Mouse (Mus musculus) NIH3T3 (cell line): ENCODE data around the gene Amt.
A peak's percentile ranks its signal among the peaks of the same experiment; 100 is the strongest.
"Not testable (repeated sequence)": the region's sequence is repeated elsewhere in the genome, so short reads cannot be mapped to it uniquely, and the experiment has no call there.

ENCODE experiments used
- DNase-seq: peaks from one replicate; pipeline ENCODE4 v3.0.0-alpha.2; 2012; ENCODE audit warnings: low read depth

The Amt gene

DNA sequence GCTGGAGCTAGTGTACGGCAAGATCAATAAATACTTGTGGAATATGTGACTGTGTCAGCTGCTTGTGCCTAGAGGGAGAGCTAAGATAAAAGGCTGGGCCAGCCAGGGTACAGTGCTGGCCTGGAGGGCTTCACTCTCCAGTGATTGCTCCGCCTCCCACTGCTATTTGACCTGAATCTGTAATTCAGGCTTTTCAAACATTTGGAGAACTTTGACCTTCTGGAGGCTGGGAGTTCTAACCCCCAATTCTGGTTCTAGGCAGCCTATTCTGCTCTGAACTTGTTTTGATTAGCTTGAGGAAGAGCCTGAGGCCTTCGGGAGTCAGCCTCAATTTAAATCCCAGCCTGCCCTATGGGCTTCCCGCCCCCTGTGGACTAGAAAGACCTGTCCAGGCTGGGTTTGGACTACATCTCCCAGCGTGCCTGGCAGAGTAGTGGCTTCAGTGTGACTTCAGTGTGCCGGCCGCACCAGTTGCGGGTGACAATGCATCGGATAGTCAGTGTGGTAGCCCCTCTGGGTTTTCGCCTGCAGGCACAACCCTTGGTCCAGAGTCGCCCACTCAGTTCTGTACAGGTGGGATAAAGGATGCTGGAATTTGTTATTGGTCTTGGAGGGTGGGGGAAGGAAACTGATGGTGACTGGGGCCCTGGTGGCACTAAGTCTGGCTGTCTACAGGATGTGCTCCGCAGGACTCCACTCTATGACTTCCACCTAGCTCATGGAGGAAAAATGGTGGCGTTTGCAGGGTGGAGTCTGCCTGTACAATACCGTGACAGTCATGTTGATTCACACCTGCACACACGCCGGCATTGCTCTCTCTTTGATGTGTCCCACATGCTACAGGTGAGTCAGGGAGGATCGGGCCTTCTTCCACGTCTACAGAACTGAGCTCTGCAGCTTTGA is at the start of gene Amt:
Amt (plus strand) TSS at position 401 of the 903 bp plus-strand sequence.
- no peak for DNase-seq

DNA sequence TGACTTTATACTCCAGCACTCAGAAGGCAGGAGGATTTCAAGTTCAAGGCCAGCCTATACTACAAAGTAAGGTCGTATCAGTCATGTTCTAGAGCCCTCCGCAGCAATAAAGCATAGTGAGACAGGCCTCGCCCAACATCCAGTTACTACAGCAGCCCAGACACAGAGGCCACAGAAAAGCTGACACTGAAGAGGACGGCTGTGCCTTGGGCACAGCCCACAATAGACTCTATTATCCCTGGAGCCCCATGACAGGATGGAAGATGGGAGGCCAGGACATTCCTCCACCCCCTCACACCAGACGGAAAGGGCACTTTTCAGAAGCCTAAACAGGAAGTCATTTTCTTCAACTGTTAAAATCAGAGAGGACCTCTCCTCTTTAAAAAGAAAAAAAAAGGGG is 47.7 kb upstream of the Amt start:
- DNase-seq, result no peak

GRCm38 (mm10) chr9:108251877-108252276 is 44.8 kb upstream of the Amt start:
- DNase-seq, result no peak

DNA sequence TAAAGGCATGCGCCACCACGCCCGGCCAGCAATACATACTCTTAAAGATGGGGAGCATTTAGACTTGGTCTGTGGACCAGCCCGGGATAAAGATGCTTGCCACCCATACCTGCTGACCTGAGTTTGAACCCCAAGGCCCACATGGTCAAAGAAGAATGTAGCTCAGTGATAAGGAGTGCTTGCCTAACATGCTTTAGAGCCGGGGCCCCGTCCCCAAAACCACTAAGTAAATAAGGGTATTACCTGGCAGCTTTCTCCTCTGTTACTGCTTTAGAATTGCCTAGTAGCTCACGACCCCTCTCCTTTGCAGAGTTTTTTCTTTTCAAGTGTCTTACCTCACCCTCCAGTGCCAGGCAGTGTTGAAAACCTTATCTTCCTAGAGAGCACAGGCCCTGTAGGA is 43.9 kb upstream of the Amt start:
- DNase-seq, result no peak

- no peak for DNase-seq
Observed at GRCm38 (mm10) chr9:108260526-108260925, 36.1 kb upstream of the Amt start.

DNA sequence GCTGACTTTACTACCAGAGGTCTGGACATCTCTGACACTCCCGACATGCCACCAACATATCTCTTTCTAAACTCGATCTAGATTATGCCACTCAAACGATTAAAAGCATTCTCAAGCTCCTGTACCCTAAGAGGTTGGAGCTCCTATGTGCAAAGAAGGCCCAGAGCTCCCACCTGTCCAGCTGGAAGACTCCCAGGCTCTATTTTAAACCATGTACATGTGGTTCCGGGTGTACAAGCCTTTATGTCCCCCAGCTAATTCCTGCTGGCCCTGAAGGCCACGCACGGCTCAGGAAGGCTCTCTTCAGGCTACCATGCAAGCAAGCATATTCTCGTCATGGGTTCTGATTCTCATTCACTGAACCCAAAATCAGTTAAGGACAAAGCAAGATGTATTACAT is 34.8 kb upstream of the Amt start:
- no peak for DNase-seq

DNA sequence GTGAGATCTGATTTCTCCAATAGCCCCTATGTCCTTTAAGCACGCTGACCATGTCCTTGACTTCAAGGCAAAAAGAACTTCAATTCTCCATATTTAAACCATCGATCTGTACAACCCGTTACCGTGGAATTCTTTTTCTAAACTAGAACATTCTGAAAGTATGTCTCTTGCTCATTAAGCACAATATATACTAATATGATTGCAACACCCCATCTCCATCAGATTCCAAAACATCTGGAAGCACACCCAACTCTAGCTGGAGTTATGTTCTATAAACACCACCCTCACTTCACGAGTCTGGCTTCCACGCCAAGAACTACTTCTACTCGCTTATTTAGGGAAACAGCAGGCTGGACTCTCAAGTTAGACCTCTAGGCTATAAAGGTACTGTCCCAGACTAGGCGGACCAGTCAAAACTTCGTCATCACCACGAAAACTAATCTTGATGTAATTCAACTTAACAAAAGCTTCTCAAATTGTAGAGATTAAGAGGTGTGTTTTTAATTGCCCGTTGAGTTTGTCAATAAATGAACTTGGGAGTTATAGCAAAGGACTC is 34.1 kb upstream of the Amt start:
- DNase-seq, result peak; percentile 56

GRCm38 (mm10) chr9:108263131-108263681 is 33.4 kb upstream of the Amt start:
- DNase-seq, result peak; percentile 40

GRCm38 (mm10) chr9:108263690-108264190 is 32.9 kb upstream of the Amt start, which contains the start of gene Dag1:
TSS of gene Dag1 (minus strand) at chr9:108263958.
- peak; percentile 98 for DNase-seq

GRCm38 (mm10) chr9:108264191-108264921 is 32.3 kb upstream of the Amt start:
- DNase-seq, result peak; percentile 75

- DNase-seq, result peak; percentile 22
Observed at GRCm38 (mm10) chr9:108266261-108266935, 30.3 kb upstream of the Amt start.

DNA sequence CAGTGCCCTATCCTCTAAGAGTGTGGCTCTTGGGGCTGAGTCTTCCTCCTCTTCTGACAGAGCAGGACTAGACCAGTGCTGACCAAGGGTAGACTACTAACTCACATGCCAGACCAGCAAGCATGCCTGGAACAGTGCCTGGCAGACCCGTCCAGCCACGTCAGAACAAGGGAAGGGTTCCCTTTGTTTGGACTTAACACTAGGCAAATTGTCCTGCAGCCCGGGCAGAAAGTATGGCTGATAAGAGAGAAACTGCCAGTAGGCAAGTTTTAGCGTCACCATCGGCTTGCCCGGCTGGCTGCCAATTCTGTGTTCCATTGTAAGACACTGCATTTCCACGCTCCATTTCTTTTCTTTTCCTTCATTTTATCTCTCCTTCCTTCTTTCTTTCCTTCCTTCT is 29.0 kb upstream of the Amt start:
- DNase-seq, result peak; percentile 17

DNA sequence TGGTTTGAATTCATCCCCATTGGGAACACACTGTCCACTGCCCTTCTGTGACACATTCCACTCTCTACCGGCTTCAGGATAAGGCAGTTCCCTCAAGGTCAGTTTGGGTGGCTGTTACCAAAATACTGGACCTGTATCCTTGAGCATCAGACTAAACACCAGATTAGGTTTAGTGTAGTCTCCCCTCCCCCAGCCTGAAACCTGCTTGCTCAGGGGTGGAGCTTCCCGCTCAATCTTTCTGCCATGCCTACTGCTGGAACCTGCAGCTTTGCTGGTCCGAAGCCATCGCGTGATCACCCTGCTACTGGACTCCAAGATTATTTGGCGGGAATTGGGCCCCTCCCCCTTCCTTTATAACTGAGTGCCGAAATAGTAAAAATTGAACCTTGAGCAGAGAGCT is 28.0 kb upstream of the Amt start:
- not testable (repeated sequence) for DNase-seq

DNA sequence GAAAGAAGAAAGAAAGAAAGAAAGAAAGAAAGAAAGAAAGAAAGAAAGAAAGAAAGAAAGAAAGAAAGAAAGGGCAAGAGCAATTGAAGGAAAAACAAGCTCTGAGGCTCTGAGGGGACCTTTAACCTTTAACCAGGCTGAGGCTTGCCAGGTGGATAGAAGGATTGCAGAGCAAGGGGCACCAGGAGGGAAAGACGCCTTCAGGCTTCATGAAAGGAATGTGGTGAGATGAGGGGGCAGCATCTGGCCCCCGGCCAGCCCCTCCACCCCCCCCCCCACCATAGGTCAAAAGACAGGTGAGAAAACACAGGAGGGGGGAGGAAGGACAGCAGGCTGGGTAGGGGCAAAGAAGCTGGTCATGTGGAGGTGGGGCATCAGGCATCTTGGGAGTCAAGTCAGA is 24.7 kb upstream of the Amt start:
- DNase-seq, result no peak

GRCm38 (mm10) chr9:108272691-108273090 is 24.0 kb upstream of the Amt start:
- no peak for DNase-seq

DNA sequence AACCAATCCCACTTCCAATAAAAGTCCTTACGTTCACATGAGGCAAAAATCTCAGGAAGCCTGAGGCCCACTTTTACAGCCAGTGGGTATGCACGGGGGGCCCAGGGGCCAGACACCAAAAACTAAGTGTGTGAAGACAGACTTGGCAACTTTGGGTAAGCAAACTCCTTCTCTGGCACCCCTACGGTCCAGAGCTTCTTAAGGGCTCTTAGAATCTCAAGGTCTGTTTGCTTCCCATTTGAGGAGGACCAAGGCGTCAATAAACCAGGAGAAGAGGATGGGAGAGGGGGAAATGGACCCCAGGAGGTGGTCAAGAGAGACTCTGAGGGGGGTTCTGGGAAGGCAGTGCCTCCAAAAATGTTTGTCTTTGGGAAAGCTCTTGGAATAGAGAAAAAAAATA is 23.2 kb upstream of the Amt start:
- DNase-seq, result no peak

- DNase-seq, result no peak
Observed at GRCm38 (mm10) chr9:108274476-108275330, 21.9 kb upstream of the Amt start.

GRCm38 (mm10) chr9:108275331-108275659 is 21.4 kb upstream of the Amt start:
- DNase-seq, result peak; percentile 10

DNA sequence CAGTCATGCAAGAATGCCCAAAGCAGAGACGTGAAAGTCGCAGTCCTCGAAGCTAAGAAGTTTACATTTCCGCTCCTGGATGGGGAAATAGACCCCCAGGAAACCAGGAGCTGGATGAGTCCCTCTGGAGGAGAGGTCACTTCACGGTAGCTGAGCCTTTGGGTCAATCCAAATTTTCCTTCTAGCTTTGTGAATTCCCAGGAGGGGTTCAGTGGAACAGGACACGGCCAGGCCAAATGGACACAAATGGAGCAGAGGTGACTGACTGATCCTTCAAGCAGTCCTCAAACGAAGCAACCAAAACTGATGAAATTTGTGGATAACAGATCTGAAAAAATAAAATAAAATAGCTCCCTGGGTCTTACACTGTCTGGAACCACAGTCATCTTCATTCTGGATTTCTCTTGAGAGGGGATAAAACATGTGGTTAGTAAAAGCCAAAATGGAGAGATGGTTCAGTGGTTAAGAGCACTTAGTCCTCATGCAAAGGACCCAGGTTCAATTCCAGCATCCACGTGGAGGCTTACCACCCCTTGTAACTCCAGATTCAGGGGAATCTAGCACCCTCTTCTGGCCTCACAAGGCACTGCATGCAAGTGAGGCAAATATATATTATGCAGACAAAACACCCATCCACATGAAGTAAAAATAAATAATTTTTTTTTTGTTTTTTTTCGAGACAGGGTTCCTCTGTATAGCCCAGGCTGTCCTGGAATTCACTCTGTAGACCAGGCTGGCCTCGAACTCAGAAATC is 17.8 kb upstream of the Amt start:
- DNase-seq, result peak; percentile 57
